Mouse (Mus musculus) ES-E14 (cell line): ENCODE data around the gene Ptges. TPM values are rescaled to one million over a fixed set of nuclear protein-coding genes. Genes with fewer than 3 reads are reported as not detected.
"Not testable (repeated sequence)": the region's sequence is repeated elsewhere in the genome, so short reads cannot be mapped to it uniquely, and the experiment has no call there.

ENCODE experiments used
- DNase-seq: peaks from one replicate; pipeline ENCODE4 v3.0.0-alpha.2; 2013; ENCODE audit warnings: low read depth, low spot score
- H3K27ac ChIP-seq: 2 replicates; pipeline ENCODE4 v1.5.1; 2012; ENCODE audit warnings: low read depth, mild to moderate bottlenecking, low read length, moderate library complexity, mixed read lengths; ENCODE audit not compliant: poor library complexity, insufficient read depth, severe bottlenecking
- H3K36me3 ChIP-seq: 2 replicates; pipeline ENCODE4 v1.6.1; 2012; ENCODE audit warnings: mild to moderate bottlenecking, low read length, moderate library complexity, mixed read lengths; ENCODE audit not compliant: control insufficient read depth, poor library complexity, insufficient read depth, severe bottlenecking
- H3K4me1 ChIP-seq, 2 experiments: fragments of 150-350 bp in 1 of 2; sonication (generic) in 1 of 2; 2 replicates each; pipeline ENCODE4 v1.6.1; 2012; ENCODE audit warnings: low read length in 2 of 2, mild to moderate bottlenecking in 1 of 2, mixed read lengths in 1 of 2; ENCODE audit not compliant: control insufficient read depth in 2 of 2, insufficient read depth in 2 of 2, poor library complexity in 1 of 2
- H3K4me3 ChIP-seq, 2 experiments: fragments of 150-350 bp in 1 of 2; sonication (generic) in 1 of 2; 2 replicates each; pipeline ENCODE4 v1.5.1; 2012; ENCODE audit warnings: low read length in 2 of 2, low read depth in 1 of 2, mild to moderate bottlenecking in 1 of 2, mixed read lengths in 1 of 2; ENCODE audit not compliant: insufficient read depth in 1 of 2, poor library complexity in 1 of 2, severe bottlenecking in 1 of 2
- H3K9ac ChIP-seq: 2 replicates; pipeline ENCODE4 v1.6.1; 2012; ENCODE audit warnings: low read depth, mild to moderate bottlenecking, low read length, mixed read lengths; ENCODE audit not compliant: poor library complexity, insufficient read depth, severe bottlenecking
- H3K9me3 ChIP-seq: fragments of 150-350 bp; sonication (generic); 2 replicates; pipeline ENCODE4 v1.6.1; 2012; ENCODE audit warnings: low read depth, mild to moderate bottlenecking, low read length; ENCODE audit not compliant: control insufficient read depth, insufficient read depth
- CHD2 ChIP-seq: IDR thresholded peaks from 2 replicates; pipeline ENCODE4 v1.6.1; 2014; ENCODE audit warnings: mild to moderate bottlenecking, low read depth, low read length, inconsistent platforms
- HCFC1 ChIP-seq: IDR thresholded peaks from 2 replicates; pipeline ENCODE4 v1.6.1; 2012; ENCODE audit warnings: low read length, inconsistent platforms, borderline replicate concordance; ENCODE audit not compliant: insufficient read depth
- MAFK ChIP-seq: IDR thresholded peaks from 2 replicates; pipeline ENCODE4 v1.6.1; 2014; ENCODE audit warnings: mild to moderate bottlenecking, low read depth, low read length, inconsistent platforms; ENCODE audit not compliant: insufficient read depth
- ZC3H11A ChIP-seq: IDR thresholded peaks from 2 replicates; pipeline ENCODE4 v1.6.1; 2012; ENCODE audit warnings: low read depth, mild to moderate bottlenecking, inconsistent platforms, low read length, borderline replicate concordance
- ZNF384 ChIP-seq: IDR thresholded peaks from 2 replicates; pipeline ENCODE4 v1.6.1; 2012; ENCODE audit warnings: low read depth, low read length, inconsistent platforms
- in situ Hi-C, 2 experiments: fragments of 600-800 bp; cut with MboI; formaldehyde crosslinking; loops; one replicate each; pipeline ENCODE4 v1.15.1; 2025; ENCODE audit warnings: low sequenced_read_pairs in 2 of 2, inconsistent platforms in 1 of 2; ENCODE audit not compliant: unreplicated experiment in 2 of 2
- total RNA-seq: library from RNA; depleted of rRNA; stranded (reverse); fragments of 300-350 nt; gene quantifications from 2 replicates; pipeline ENCODE4 v1.2.3, GENCODE M21; 2012

Gene Ptges
- total RNA-seq, 1 experiment, result 30.3 TPM

GRCm38 (mm10) chr2:30918780-30919329 is 10.8 kb downstream of the Ptges start:
- Histone ChIP-seq H3K27ac (no peak overlapping the region), H3K36me3 (no peaks in the 10 kb centered on the region), H3K9me3 (no peaks in the 10 kb centered on the region), H3K4me1 (peaks cover 4 to 19% of the 10 kb centered on the region in 2 experiments; a peak in 3 of 4 replicates), H3K9ac (no peak overlapping the region), H3K4me3 (no peak overlapping the region)
- no peak for DNase-seq
- in situ Hi-C loops, result no loop called here
- TF ChIP-seq ZC3H11A (no peak), HCFC1 (no peak), ZNF384 (no peak), CHD2 (no peak), MAFK (no peak)

- DNase-seq, result no peak
- Histone ChIP-seq H3K4me1 (peaks cover 4 to 21% of the 10 kb centered on the region in 2 experiments; a peak in 3 of 4 replicates), H3K4me3 (no peak overlapping the region), H3K27ac (no peak overlapping the region), H3K36me3 (no peaks in the 10 kb centered on the region), H3K9ac (no peak overlapping the region), H3K9me3 (no peaks in the 10 kb centered on the region)
- in situ Hi-C loops, result no loop called here
- TF ChIP-seq ZNF384 (no peak), CHD2 (no peak), HCFC1 (no peak), ZC3H11A (no peak), MAFK (no peak)
Measured at GRCm38 (mm10) chr2:30918126-30918525, 11.5 kb downstream of the Ptges start.

GRCm38 (mm10) chr2:30917649-30918048 is 12.0 kb downstream of the Ptges start:
- Histone ChIP-seq H3K9me3 (no peaks in the 10 kb centered on the region), H3K4me1 (peaks cover 4 to 21% of the 10 kb centered on the region in 2 experiments; a peak in 3 of 4 replicates), H3K36me3 (no peaks in the 10 kb centered on the region), H3K27ac (no peak overlapping the region), H3K4me3 (no peak overlapping the region), H3K9ac (no peak overlapping the region)
- in situ Hi-C loops, result no loop called here
- no peak for DNase-seq
- TF ChIP-seq ZC3H11A (no peak), ZNF384 (no peak), MAFK (no peak), CHD2 (no peak), HCFC1 (no peak)

GRCm38 (mm10) chr2:30915933-30916332 is 13.7 kb downstream of the Ptges start:
- in situ Hi-C loops, H3K4me3 ChIP-seq, DNase-seq, H3K36me3 ChIP-seq, H3K9me3 ChIP-seq, H3K9ac ChIP-seq, H3K27ac ChIP-seq: not testable (repeated sequence)
- peaks cover 4 to 21% of the 10 kb centered on the region in 2 experiments; a peak in 3 of 4 replicates for H3K4me1 ChIP-seq

- H3K27ac ChIP-seq, result no peak overlapping the region
- no peak for DNase-seq
- peaks cover 4 to 21% of the 10 kb centered on the region in 2 experiments; a peak in 3 of 4 replicates for H3K4me1 ChIP-seq
- H3K4me3 ChIP-seq, result no peak overlapping the region
- no peak for TF ChIP-seq ZNF384
- TF ChIP-seq MAFK, result no peak
- TF ChIP-seq ZC3H11A, result no peak
- no peak for TF ChIP-seq CHD2
- no peak for TF ChIP-seq HCFC1
- H3K36me3 ChIP-seq, result no peaks in the 10 kb centered on the region
- H3K9me3 ChIP-seq, result no peaks in the 10 kb centered on the region
- in situ Hi-C loops, result no loop called here
- no peak overlapping the region for H3K9ac ChIP-seq
Measured at GRCm38 (mm10) chr2:30915376-30915775, 14.3 kb downstream of the Ptges start.
